Mouse (Mus musculus): ENCODE measurements around the gene Chchd6. TPM values are rescaled to one million over a fixed set of nuclear protein-coding genes. Genes with fewer than 3 reads are reported as not detected.

Gene Chchd6
- polyA plus RNA-seq, 1 experiment, result 28.8 TPM

- peaks cover 49% of the 10 kb centered on the region for H3K79me3 ChIP-seq (ENCODE audit: low read depth)
- no peak for TF ChIP-seq MAX (IDR thresholded peaks at IDR 0.05)
- no peak for TF ChIP-seq CTCF (IDR thresholded peaks at IDR 0.05; ENCODE audit: control insufficient read depth, insufficient read depth, insufficient read length)
- peak; percentile 100 for TF ChIP-seq MYOD1 (IDR thresholded peaks at IDR 0.05; ENCODE audit: control insufficient read depth, insufficient read length, low read depth)
- TF ChIP-seq MYOG (IDR thresholded peaks at IDR 0.05; ENCODE audit: control insufficient read depth, extremely low read depth, insufficient read length), result peak; percentile 39
- H3ac ChIP-seq (ENCODE audit: control insufficient read depth, insufficient read length, low read depth), result peak overlapping the region; percentile 60
- no peaks in the 10 kb centered on the region for H3K27me3 ChIP-seq (ENCODE audit: control insufficient read depth, insufficient read depth, insufficient read length)
- H3K4me3 ChIP-seq (ENCODE audit: insufficient read depth, poor library complexity, severe bottlenecking), result no peak overlapping the region
- H3K79me2 ChIP-seq (ENCODE audit: control insufficient read depth, insufficient read depth), result peaks cover 83% of the 10 kb centered on the region
- H3K36me3 ChIP-seq (ENCODE audit: control insufficient read depth, insufficient read depth), result peaks cover 61% of the 10 kb centered on the region
Observed at GRCm38 (mm10) chr6:89345855-89346254, 249.6 kb downstream of the Chchd6 start.

GRCm38 (mm10) chr6:89345486-89345785, 250.0 kb downstream of the Chchd6 start:
- peaks cover 62% of the 10 kb centered on the region for H3K36me3 ChIP-seq (ENCODE audit: control insufficient read depth, insufficient read depth)
- TF ChIP-seq USF1 (IDR thresholded peaks at IDR 0.05; ENCODE audit: low read depth) (no peak), CEBPB (IDR thresholded peaks at IDR 0.05; ENCODE audit: low read depth) (no peak), MYOD1 (IDR thresholded peaks at IDR 0.05; ENCODE audit: control insufficient read depth, insufficient read length, low read depth) (peak; percentile 96), FOSL1 (IDR thresholded peaks at IDR 0.05; ENCODE audit: insufficient read depth, low read length, poor library complexity, severe bottlenecking) (peak; percentile 19), CTCF (IDR thresholded peaks at IDR 0.05; ENCODE audit: control insufficient read depth, insufficient read depth, insufficient read length) (no peak), MAX (IDR thresholded peaks at IDR 0.05) (no peak), MYOG (IDR thresholded peaks at IDR 0.05; ENCODE audit: control insufficient read depth, extremely low read depth, insufficient read length) (no peak)
- H3K27me3 ChIP-seq (ENCODE audit: control insufficient read depth, insufficient read depth, insufficient read length), result no peaks in the 10 kb centered on the region
- peak overlapping the region; percentile 60 for H3ac ChIP-seq (ENCODE audit: control insufficient read depth, insufficient read length, low read depth)
- peaks cover 79% of the 10 kb centered on the region for H3K79me2 ChIP-seq (ENCODE audit: control insufficient read depth, insufficient read depth)
- peaks cover 48% of the 10 kb centered on the region for H3K79me3 ChIP-seq (ENCODE audit: low read depth)
- no peak overlapping the region for H3K4me3 ChIP-seq (ENCODE audit: insufficient read depth, poor library complexity, severe bottlenecking)

GRCm38 (mm10) chr6:89344613-89345485, 250.6 kb downstream of the Chchd6 start:
- Histone ChIP-seq H3K79me3 (ENCODE audit: low read depth) (peaks cover 48% of the 10 kb centered on the region), H3K4me3 (ENCODE audit: insufficient read depth, poor library complexity, severe bottlenecking) (no peak overlapping the region), H3K27me3 (ENCODE audit: control insufficient read depth, insufficient read depth, insufficient read length) (no peaks in the 10 kb centered on the region), H3K36me3 (ENCODE audit: control insufficient read depth, insufficient read depth) (peaks cover 68% of the 10 kb centered on the region), H3K79me2 (ENCODE audit: control insufficient read depth, insufficient read depth) (peaks cover 74% of the 10 kb centered on the region), H3ac (ENCODE audit: control insufficient read depth, insufficient read length, low read depth) (peak overlapping the region; percentile 57)
- TF ChIP-seq MYOD1 (IDR thresholded peaks at IDR 0.05; ENCODE audit: control insufficient read depth, insufficient read length, low read depth), result peak; percentile 88
- TF ChIP-seq MAX (IDR thresholded peaks at IDR 0.05), result peak; percentile 37
- TF ChIP-seq FOSL1 (IDR thresholded peaks at IDR 0.05; ENCODE audit: insufficient read depth, low read length, poor library complexity, severe bottlenecking), result no peak

- H3K79me3 ChIP-seq (ENCODE audit: low read depth), result peaks cover 22% of the 10 kb centered on the region
- no peaks in the 10 kb centered on the region for H3K27me3 ChIP-seq (ENCODE audit: control insufficient read depth, insufficient read depth, insufficient read length)
- no peak for TF ChIP-seq MAX (IDR thresholded peaks at IDR 0.05)
- no peak for TF ChIP-seq CTCF (IDR thresholded peaks at IDR 0.05; ENCODE audit: control insufficient read depth, insufficient read depth, insufficient read length)
- no peak for TF ChIP-seq MYOD1 (IDR thresholded peaks at IDR 0.05; ENCODE audit: control insufficient read depth, insufficient read length, low read depth)
- no peak for TF ChIP-seq MYOG (IDR thresholded peaks at IDR 0.05; ENCODE audit: control insufficient read depth, extremely low read depth, insufficient read length)
- no peak for TF ChIP-seq USF1 (IDR thresholded peaks at IDR 0.05; ENCODE audit: low read depth)
- no peak for TF ChIP-seq FOSL1 (IDR thresholded peaks at IDR 0.05; ENCODE audit: insufficient read depth, low read length, poor library complexity, severe bottlenecking)
- TF ChIP-seq CEBPB (IDR thresholded peaks at IDR 0.05; ENCODE audit: low read depth), result no peak
- H3K79me2 ChIP-seq (ENCODE audit: control insufficient read depth, insufficient read depth), result peaks cover 46% of the 10 kb centered on the region
- H3K36me3 ChIP-seq (ENCODE audit: control insufficient read depth, insufficient read depth), result peaks cover 78% of the 10 kb centered on the region
- no peak overlapping the region for H3K4me3 ChIP-seq (ENCODE audit: insufficient read depth, poor library complexity, severe bottlenecking)
- H3ac ChIP-seq (ENCODE audit: control insufficient read depth, insufficient read length, low read depth), result no peak overlapping the region
Observed at GRCm38 (mm10) chr6:89341981-89342380, 253.5 kb downstream of the Chchd6 start.

- no peak overlapping the region for H3K4me3 ChIP-seq (ENCODE audit: insufficient read depth, poor library complexity, severe bottlenecking)
- H3K79me3 ChIP-seq (ENCODE audit: low read depth), result peaks cover 18% of the 10 kb centered on the region
- peaks cover 97% of the 10 kb centered on the region for H3K36me3 ChIP-seq (ENCODE audit: control insufficient read depth, insufficient read depth)
- no peak overlapping the region for H3ac ChIP-seq (ENCODE audit: control insufficient read depth, insufficient read length, low read depth)
- no peaks in the 10 kb centered on the region for H3K27me3 ChIP-seq (ENCODE audit: control insufficient read depth, insufficient read depth, insufficient read length)
- peaks cover 26% of the 10 kb centered on the region for H3K79me2 ChIP-seq (ENCODE audit: control insufficient read depth, insufficient read depth)
- TF ChIP-seq CEBPB (IDR thresholded peaks at IDR 0.05; ENCODE audit: low read depth) (no peak), USF1 (IDR thresholded peaks at IDR 0.05; ENCODE audit: low read depth) (no peak), MAX (IDR thresholded peaks at IDR 0.05) (no peak), FOSL1 (IDR thresholded peaks at IDR 0.05; ENCODE audit: insufficient read depth, low read length, poor library complexity, severe bottlenecking) (no peak), MYOG (IDR thresholded peaks at IDR 0.05; ENCODE audit: control insufficient read depth, extremely low read depth, insufficient read length) (no peak), CTCF (IDR thresholded peaks at IDR 0.05; ENCODE audit: control insufficient read depth, insufficient read depth, insufficient read length) (no peak), MYOD1 (IDR thresholded peaks at IDR 0.05; ENCODE audit: control insufficient read depth, insufficient read length, low read depth) (no peak)
Observed at GRCm38 (mm10) chr6:89339447-89339846, 256.0 kb downstream of the Chchd6 start.

GRCm38 (mm10) chr6:89338733-89339132, 256.7 kb downstream of the Chchd6 start:
- TF ChIP-seq MYOD1 (IDR thresholded peaks at IDR 0.05; ENCODE audit: control insufficient read depth, insufficient read length, low read depth) (no peak), FOSL1 (IDR thresholded peaks at IDR 0.05; ENCODE audit: insufficient read depth, low read length, poor library complexity, severe bottlenecking) (no peak), CTCF (IDR thresholded peaks at IDR 0.05; ENCODE audit: control insufficient read depth, insufficient read depth, insufficient read length) (no peak), MAX (IDR thresholded peaks at IDR 0.05) (no peak), USF1 (IDR thresholded peaks at IDR 0.05; ENCODE audit: low read depth) (no peak), CEBPB (IDR thresholded peaks at IDR 0.05; ENCODE audit: low read depth) (no peak), MYOG (IDR thresholded peaks at IDR 0.05; ENCODE audit: control insufficient read depth, extremely low read depth, insufficient read length) (no peak)
- H3ac ChIP-seq (ENCODE audit: control insufficient read depth, insufficient read length, low read depth), result no peak overlapping the region
- no peak overlapping the region for H3K4me3 ChIP-seq (ENCODE audit: insufficient read depth, poor library complexity, severe bottlenecking)
- peaks cover 19% of the 10 kb centered on the region for H3K79me2 ChIP-seq (ENCODE audit: control insufficient read depth, insufficient read depth)
- H3K79me3 ChIP-seq (ENCODE audit: low read depth), result peaks cover 11% of the 10 kb centered on the region
- peaks cover 98% of the 10 kb centered on the region for H3K36me3 ChIP-seq (ENCODE audit: control insufficient read depth, insufficient read depth)
- no peaks in the 10 kb centered on the region for H3K27me3 ChIP-seq (ENCODE audit: control insufficient read depth, insufficient read depth, insufficient read length)

Measured in C2C12 (cell line).